8 mouse cellular contexts compared by ENCODE assay signal in the genomic region with DNA sequence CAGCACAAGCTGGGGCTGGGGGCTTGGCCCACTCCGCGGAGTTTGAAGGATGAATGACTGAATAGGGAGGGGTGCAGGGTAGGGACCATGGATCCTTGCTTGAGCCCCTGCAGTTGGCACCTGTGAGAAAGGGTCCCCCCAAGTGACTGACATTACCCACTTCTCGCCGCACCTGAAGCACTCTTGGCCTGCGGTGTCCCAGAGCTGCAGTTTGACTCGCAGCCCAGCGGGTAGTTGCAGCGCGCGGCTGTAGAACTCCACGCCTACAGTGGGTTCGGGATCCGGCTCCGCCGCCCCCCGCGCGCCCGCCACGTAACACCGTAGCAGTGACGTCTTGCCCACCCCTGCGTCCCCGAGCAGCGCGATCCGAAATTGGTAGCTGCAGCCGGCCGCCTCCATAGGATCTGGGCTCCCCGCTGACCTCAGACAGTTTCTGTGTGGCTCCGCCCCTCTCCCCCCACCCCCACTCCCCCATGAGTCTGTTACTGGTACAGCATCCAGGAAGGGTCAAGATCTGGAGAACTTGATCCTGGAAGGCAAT. TPM values are rescaled to one million over a fixed set of nuclear protein-coding genes. Genes with fewer than 3 reads are reported as not detected.
DNase-seq lines count a peak whose midpoint lies in the region; ATAC-seq and TF ChIP-seq lines count a peak whose summit lies in the region.

A gene (minus strand): TSS at position 447 of the 541 bp plus-strand sequence.

- 2% methylated on average over 31 of the region's 31 CpGs for WGBS in cerebellum, adult 2 months

- TF ChIP-seq POLR2A in cerebellum, adult 2 months (IDR thresholded peaks at IDR 0.05; ENCODE audit: borderline replicate concordance, insufficient read depth, low read length), result no peak

- peak; percentile 70 for ATAC-seq in hematopoietic stem cell, adult 5-6 weeks (replicated peaks in 1 of 2; ENCODE audit: insufficient read depth in 1 of 2, low FRiP score in 2 of 2, low TSS enrichment in 1 of 2, low read depth in 1 of 2, poor library complexity in 2 of 2, severe bottlenecking in 2 of 2)

- no peaks in the 10 kb centered on the region for H3K36me3 ChIP-seq in ES-E14 (ENCODE audit: control insufficient read depth, insufficient read depth, low read length, poor library complexity, severe bottlenecking)

- H3K27me3 ChIP-seq in cerebellum, adult 2 months (ENCODE audit: control insufficient read depth, insufficient read depth, low read length), result no peaks in the 10 kb centered on the region

- peaks cover 0 to 11% of the 10 kb centered on the region in 2 experiments; a peak in 2 of 4 replicates for H3K4me1 ChIP-seq in ES-E14 (ENCODE audit: control insufficient read depth in 2 of 2, insufficient read depth in 2 of 2, low read length in 2 of 2, poor library complexity in 1 of 2)
- H3K4me1 ChIP-seq in cerebellum, adult 2 months (ENCODE audit: control insufficient read depth, insufficient read depth, low read length), result no peaks in the 10 kb centered on the region

- no peak for TF ChIP-seq CTCF in cerebellum, adult 2 months (IDR thresholded peaks at IDR 0.05; ENCODE audit: borderline replicate concordance, insufficient read depth, low read depth, low read length)

- peak within 1 kb of the TSS; percentile 38; the same call in 1 of the 2 replicates for H3K27ac ChIP-seq in ES-E14 (ENCODE audit: insufficient read depth, low read depth, low read length, poor library complexity, severe bottlenecking)
- no peak within 1 kb of the TSS for H3K27ac ChIP-seq in cerebellum, adult 2 months (ENCODE audit: insufficient read depth, low read length)

- DNase-seq in ES-E14 (ENCODE audit: low read depth, low spot score), result no peak
- peak; percentile 24 to 40 for DNase-seq in cerebellum, adult 2 months
- peak; percentile 33 to 77 for DNase-seq in frontal cortex, adult 2 months (ENCODE audit: extremely low spot score in 1 of 2, low spot score in 1 of 2)
- DNase-seq in layer of hippocampus, postnatal 14 days (ENCODE audit: low spot score in 2 of 2), result peak; percentile 31 to 34
- peak; percentile 43 for DNase-seq in lung, postnatal 14 days
- DNase-seq in retina, embryonic 14.5 days (ENCODE audit: low spot score), result peak; percentile 72
- peak; percentile 51 to 62 for DNase-seq in thymus, postnatal 36 days

- peak within 1 kb of the TSS; percentile 68 for H3K9ac ChIP-seq in ES-E14 (ENCODE audit: insufficient read depth, low read depth, low read length, poor library complexity, severe bottlenecking)

- H3K4me3 ChIP-seq in ES-E14 (ENCODE audit: insufficient read depth in 1 of 2, low read depth in 1 of 2, low read length in 2 of 2, poor library complexity in 1 of 2, severe bottlenecking in 1 of 2), result peak within 1 kb of the TSS; percentile 76 to 81
- H3K4me3 ChIP-seq in cerebellum, adult 2 months (replicated peaks; ENCODE audit: insufficient read depth, low read depth, low read length), result peak within 1 kb of the TSS; percentile 56

- H3K9me3 ChIP-seq in ES-E14 (ENCODE audit: control insufficient read depth, insufficient read depth, low read depth, low read length), result no peaks in the 10 kb centered on the region

- in situ Hi-C loops in ES-E14 (cut with MboI; ENCODE audit: low sequenced_read_pairs in 2 of 2, unreplicated experiment in 2 of 2), result no loop called here

TF ChIP-seq in ES-E14, 5 proteins besides CTCF, POLR2A, EP300 and RAD21:
- TF ChIP-seq ZNF384 (IDR thresholded peaks at IDR 0.05; ENCODE audit: low read depth, low read length) (no peak), MAFK (IDR thresholded peaks at IDR 0.05; ENCODE audit: insufficient read depth, low read depth, low read length) (no peak), HCFC1 (IDR thresholded peaks at IDR 0.05; ENCODE audit: borderline replicate concordance, insufficient read depth, low read length) (no peak), CHD2 (IDR thresholded peaks at IDR 0.05; ENCODE audit: low read depth, low read length) (no peak), ZC3H11A (IDR thresholded peaks at IDR 0.05; ENCODE audit: borderline replicate concordance, low read depth, low read length) (no peak)

RNA-seq across cellular contexts. Expression of the gene that starts here (rescaled TPM):
- 0.69 and 1.1 TPM in 2 replicates for total RNA-seq in ES-E14 (2012; rRNA removed)
- 2.2 and 3.1 TPM in 2 replicates for polyA plus RNA-seq in cerebellum, adult 2 months (2012; rRNA removed)
- polyA plus RNA-seq in frontal cortex, adult 2 months (2012; rRNA removed), result 2.8 and 3.9 TPM in 2 replicates
- not detected in 2 replicates for total RNA-seq in hematopoietic stem cell, adult 5-6 weeks (2017)
- 1 to 10 TPM in 1 of 2 experiments, under 1 TPM in 1; 0.72 to 1.5 TPM for total RNA-seq in layer of hippocampus, postnatal 14 days (2021)

Comparison
In these comparisons a context has a peak if more than half of its experiments do, and no peak if none do; other contexts are left out.
1. Peak in ATAC-seq in hematopoietic stem cell, adult 5-6 weeks; RNA of the gene not detected or under 1 TPM.